ENCODE assay signal across 8 mouse cellular contexts in the genomic region with DNA sequence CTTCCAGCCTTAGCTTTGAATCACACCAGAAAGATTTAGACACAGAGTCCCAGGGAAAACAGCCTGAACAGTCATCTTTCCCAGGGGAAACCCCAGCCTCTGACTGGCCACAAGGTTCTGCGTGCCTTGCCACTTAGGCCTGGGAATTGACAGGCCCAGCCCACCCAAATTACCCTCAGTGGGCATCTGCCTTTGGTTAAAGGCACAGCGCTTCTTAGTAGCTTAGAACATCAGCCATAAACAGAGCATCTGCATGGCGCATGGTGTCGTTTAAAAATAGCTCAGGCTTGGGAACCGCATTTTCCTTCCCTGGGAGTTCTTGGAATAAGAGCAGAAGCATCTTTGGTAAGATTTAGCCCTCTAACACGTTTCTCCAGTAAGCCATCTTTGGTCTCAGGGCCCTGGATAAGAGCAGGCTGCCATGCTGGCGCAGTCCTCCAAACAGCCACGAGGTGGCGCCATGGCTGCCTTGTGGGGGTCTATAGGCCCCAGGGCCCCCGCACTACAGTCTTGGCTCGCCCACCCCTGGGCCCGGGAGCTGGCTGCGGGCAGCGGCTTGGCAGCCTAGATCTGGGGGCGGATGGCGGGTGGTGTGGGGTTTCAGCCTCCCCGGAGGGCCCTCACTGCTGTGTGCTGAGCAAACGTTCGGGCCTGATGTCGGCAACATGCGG.
DNase-seq lines count a peak whose midpoint lies in the region; ATAC-seq lines count a peak whose summit lies in the region.

No protein-coding gene starts in this region.

- H3K4me1 ChIP-seq in kidney, embryonic 14.5 days (ENCODE audit: control insufficient read depth, insufficient read depth, low read length), result peaks cover 12% of the 10 kb centered on the region
- H3K4me1 ChIP-seq in kidney, embryonic 16.5 days (ENCODE audit: insufficient read depth, low read length), result peaks cover 16% of the 10 kb centered on the region

- no peak overlapping the region for H3K9ac ChIP-seq in kidney, embryonic 14.5 days (ENCODE audit: low read depth, low read length)
- H3K9ac ChIP-seq in kidney, embryonic 16.5 days (replicated peaks; ENCODE audit: low read length), result 0 out of 2 replicates have a peak overlapping the region, but pooled peaks have one; percentile 22

- H3K27ac ChIP-seq in kidney, embryonic 14.5 days (ENCODE audit: low read depth, low read length), result no peak overlapping the region
- H3K27ac ChIP-seq in kidney, embryonic 16.5 days (ENCODE audit: low read length), result no peak overlapping the region

- H3K9me3 ChIP-seq in kidney, embryonic 14.5 days (ENCODE audit: control insufficient read depth, low read length), result no peaks in the 10 kb centered on the region
- no peaks in the 10 kb centered on the region for H3K9me3 ChIP-seq in kidney, embryonic 16.5 days (ENCODE audit: low read length)

- peak overlapping the region; percentile 6; the same call in 1 of the 2 replicates for H3K4me3 ChIP-seq in kidney, embryonic 14.5 days (ENCODE audit: low read length)
- H3K4me3 ChIP-seq in kidney, embryonic 16.5 days (ENCODE audit: low read length), result peak overlapping the region; percentile 25; the same call in 1 of the 2 replicates

- H3K36me3 ChIP-seq in kidney, embryonic 14.5 days (ENCODE audit: control insufficient read depth, insufficient read depth, low read length), result no peaks in the 10 kb centered on the region
- H3K36me3 ChIP-seq in kidney, embryonic 16.5 days (ENCODE audit: insufficient read depth, low read length), result no peaks in the 10 kb centered on the region

- 23% methylated on average over 21 of the region's 21 CpGs for WGBS in kidney, embryonic 14.5 days
- WGBS in kidney, embryonic 16.5 days, result 21% methylated on average over 21 of the region's 21 CpGs

- no peaks in the 10 kb centered on the region; the same call in 1 of the 2 replicates for H3K27me3 ChIP-seq in kidney, embryonic 14.5 days (ENCODE audit: control insufficient read depth, insufficient read depth, low read length)
- peaks cover 6% of the 10 kb centered on the region for H3K27me3 ChIP-seq in kidney, embryonic 16.5 days (ENCODE audit: insufficient read depth, low read length)

- DNase-seq in kidney, adult 11 months, result no peak
- DNase-seq in MEL-GATA-1-ER (ENCODE audit: extremely low read depth, low read depth), result peak; percentile 3
- DNase-seq in embryo, embryonic 11.5 days (ENCODE audit: low read depth, low spot score), result peak; percentile 61
- DNase-seq in heart, adult 18-20 months, result peak; percentile 25 to 54
- peak; percentile 21 for DNase-seq in lung, postnatal 25 days (ENCODE audit: low spot score)
- DNase-seq in testis, postnatal 10 days (ENCODE audit: low spot score), result peak; percentile 87

- peak overlapping the region; percentile 34 for H3K4me2 ChIP-seq in kidney, embryonic 14.5 days (replicated peaks; ENCODE audit: low read depth, low read length)
- peak overlapping the region; percentile 37 for H3K4me2 ChIP-seq in kidney, embryonic 16.5 days (replicated peaks; ENCODE audit: low read depth, low read length)

- ATAC-seq in kidney, embryonic 14.5 days (ENCODE audit: low FRiP score, low TSS enrichment), result peak; percentile 78
- ATAC-seq in kidney, embryonic 16.5 days (ENCODE audit: low FRiP score, low TSS enrichment), result peak; percentile 66
